Mouse (Mus musculus): ENCODE data around the gene Klf13. TPM values are rescaled to one million over a fixed set of nuclear protein-coding genes. Genes with fewer than 3 reads are reported as not detected.

Klf13 gene
- total RNA-seq, 2 experiments from 2014 or later: 46.9 to 60.1 TPM

DNA sequence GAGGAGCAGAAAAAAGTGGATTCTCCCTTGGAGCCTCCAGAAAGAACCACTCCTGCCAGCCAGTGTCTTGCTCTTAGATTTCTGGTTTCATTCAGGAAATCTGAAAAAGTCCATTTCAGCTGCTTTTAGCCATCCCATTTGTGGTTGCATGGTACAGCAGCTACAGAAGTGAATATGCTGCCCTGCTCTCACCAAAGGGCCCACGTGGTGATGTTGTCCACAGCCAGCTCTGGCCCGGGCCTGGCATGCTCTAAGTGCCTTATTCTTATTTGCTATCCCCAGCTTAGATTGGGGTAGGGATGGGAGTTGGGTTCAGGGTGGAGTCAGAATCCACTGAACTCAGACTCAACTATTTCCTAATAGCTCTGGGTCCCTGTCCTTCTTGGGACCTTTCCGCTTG, 43.5 kb downstream of the Klf13 start:
- no peak for ATAC-seq (replicated peaks; ENCODE audit: low FRiP score, poor library complexity, severe bottlenecking)

DNA sequence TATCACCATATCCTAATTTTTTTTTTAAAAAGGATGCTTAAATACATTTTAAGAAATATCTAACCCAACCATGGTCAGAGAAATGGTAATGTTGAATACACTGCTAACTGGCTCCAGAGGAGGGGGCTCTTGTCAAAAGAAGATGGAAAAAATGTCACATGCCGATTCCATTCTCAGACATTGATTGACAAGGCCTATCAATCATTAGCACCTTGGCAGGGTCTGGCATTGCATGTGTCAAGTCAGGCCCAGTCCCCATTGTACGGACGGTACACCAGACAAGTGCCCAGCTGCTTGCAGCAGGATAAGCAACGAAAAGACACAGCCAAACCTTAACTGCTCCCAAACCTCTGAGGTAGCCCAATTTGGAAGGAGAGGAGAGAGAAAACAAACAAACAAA, 44.1 kb downstream of the Klf13 start:
- no peak for ATAC-seq (replicated peaks; ENCODE audit: low FRiP score, poor library complexity, severe bottlenecking)

DNA sequence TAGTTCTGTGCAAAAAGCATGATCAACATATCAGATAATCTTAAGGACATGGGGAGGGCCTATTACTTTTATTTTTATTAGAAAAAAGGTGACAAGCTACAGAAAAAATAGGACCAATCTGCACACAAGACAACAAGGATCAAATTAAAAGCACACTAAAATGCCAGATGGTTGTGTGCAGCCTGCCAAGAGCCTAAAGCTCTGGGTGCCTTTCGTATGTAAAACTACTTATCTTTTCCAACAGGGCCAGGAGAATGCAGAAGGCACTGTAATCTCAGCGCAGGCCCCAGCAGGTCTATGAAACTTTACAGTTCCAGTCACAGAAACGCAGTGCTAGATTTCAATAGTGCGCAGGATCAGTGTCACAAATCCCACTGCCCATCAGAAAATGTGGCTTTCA, 45.0 kb downstream of the Klf13 start:
- ATAC-seq (replicated peaks; ENCODE audit: low FRiP score, poor library complexity, severe bottlenecking): no peak

DNA sequence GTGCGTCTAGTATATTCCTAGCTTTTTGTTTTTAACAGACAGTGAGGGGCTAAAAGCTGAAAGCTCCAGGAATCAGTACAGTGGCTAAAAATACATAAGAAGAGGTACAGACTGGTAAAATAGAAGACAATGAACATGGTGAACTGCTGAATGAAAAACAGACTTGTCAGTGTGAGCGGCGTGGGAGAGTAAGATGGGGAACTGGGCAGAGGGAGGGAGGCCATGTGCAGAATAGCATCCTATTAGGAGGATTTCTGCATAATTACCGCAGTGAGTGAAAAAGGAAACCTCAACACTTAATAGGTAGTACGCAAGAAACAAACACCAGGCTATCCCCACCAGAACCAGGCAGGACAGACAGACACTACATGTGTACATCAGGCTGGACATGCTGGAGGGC, 45.5 kb downstream of the Klf13 start:
- ATAC-seq (replicated peaks; ENCODE audit: low FRiP score, poor library complexity, severe bottlenecking): no peak

DNA sequence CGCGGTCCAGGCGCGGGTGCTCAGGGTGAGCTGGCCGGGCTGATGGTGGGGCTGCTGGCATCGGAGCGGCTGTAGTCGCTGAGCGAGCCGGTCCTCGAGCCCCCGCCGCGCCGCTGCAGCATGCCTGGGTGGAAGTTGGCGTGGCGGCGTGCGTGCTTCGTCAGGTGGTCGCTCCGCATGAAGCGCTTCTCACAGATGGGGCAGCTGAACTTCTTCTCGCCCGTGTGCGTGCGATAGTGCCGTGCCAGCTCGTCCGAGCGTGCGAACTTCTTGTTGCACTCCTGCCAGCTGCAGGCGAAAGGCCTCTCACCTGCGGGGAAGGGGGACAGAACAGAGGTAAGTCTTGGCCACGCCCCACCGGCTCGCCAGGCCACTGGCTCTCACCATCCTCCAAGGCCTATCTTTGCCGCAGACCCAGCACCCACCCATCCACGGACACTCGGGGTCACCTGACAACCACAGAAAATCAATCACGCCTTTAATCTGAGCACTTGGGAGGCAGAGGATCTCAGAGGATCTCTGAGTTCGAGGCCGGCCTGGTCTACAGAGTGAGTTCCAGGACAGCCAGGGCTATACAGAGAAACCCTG, 47.1 kb downstream of the Klf13 start:
- no peak for ATAC-seq (replicated peaks; ENCODE audit: low FRiP score, poor library complexity, severe bottlenecking)

DNA sequence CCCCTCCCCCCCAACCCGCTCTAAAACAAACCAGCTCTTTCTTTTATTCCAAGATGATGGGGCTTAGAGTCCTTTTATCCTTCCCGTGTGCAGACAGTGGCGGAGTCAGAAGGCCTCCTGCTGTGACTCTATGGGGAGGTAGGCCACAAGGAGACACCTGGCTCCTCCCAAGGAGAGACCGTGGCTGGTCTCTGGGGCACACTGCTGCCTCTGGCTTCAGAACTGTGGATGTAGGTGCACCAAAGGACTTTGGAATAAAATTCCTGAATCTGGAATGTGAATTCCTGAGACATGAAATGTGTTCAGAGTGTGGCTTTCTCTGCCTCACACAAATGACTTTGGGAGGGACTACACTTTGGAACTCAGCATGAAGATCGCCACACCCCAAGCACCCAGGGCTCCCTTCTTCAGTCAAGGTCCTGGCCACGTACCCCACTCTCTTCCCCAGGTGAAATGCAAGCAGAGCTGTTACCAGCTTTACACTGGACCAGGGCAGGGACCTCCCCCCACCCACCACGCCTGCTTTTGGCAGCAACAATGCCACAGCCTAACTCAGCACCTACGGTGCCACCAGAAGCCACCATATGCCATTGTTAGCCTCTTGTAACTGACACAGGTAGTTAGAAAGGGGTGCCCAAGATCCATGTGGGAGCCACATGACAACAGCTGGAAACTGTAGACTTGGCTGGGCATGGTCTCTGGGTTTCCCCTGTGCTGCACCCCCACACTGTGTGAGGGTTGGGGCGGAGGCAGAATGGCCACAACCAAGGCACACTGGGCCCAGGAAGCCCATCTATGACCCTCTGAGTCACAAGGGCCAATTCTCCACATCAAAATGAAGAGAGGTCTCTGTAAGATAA, 49.4 kb downstream of the Klf13 start:
- ATAC-seq (replicated peaks; ENCODE audit: low FRiP score, poor library complexity, severe bottlenecking): no peak

DNA sequence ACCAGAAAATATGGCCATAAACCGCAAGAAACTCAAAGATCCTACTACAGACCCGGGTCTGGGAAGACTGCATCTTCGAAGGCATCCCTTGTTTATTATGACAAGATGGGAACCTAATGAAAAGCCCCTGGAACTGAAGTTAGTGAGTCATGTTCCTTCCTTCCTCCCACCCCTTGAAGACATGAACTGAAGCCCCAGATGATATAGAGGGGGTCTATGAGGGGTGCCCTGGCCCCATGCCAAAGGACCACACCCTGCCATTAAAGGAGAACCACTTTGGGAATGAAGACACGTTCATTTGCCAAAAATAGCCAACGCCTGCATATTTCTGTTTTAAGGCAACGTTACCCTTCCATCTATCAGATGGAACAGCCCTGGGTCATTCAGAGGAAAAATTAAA, 50.0 kb downstream of the Klf13 start:
- ATAC-seq (replicated peaks; ENCODE audit: low FRiP score, poor library complexity, severe bottlenecking): no peak

DNA sequence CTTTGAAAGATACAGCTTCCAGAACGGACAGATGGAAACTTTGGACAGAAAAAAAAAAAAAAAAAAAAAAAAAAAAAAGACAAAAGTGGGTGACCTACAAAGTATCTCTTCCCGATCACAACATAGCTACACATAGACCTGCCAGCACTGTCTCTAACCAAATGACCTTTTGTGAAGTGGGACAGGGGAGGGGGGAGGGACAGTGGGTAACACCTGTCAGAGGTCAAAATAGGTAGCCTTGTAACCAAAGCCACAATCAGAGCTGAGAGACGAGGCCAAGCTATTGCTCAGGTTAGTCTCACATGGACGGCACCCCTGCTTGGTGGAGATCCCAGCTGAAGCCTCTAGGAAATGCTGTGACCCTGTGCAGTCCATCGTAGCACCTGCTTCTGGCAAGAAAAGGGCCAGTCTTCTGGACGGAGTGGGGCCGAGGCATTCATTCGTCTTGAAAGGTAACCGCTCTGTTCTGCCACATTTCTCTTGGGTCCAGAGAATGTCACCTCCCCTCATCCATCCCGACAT, 51.1 kb downstream of the Klf13 start:
- ATAC-seq (replicated peaks; ENCODE audit: low FRiP score, poor library complexity, severe bottlenecking): no peak

DNA sequence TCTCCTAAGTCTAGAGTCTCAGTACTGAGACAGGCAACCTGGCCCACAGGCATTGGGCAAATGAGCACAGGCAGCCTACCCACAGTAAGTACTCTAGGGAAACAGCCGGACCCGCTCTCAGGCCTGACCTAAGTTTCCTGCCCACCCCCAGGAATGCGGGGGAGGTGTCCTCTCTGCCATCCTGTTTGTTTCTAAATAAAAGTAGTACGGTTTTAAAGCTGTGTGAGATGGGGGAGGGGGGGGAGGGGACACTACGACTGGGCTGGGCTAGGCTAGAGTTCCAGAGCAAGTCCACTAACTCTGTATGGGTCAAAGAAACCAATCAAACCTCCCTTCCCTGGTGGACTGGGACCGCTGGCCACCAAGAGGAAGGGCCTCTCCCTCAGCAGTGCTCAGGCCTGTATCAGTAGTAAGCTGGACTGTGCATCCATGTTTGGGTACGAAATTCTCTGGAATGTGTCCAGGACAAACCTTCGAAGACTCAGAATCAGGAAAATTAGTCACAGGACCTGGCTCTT, 51.6 kb downstream of the Klf13 start:
- ATAC-seq (replicated peaks; ENCODE audit: low FRiP score, poor library complexity, severe bottlenecking): no peak

DNA sequence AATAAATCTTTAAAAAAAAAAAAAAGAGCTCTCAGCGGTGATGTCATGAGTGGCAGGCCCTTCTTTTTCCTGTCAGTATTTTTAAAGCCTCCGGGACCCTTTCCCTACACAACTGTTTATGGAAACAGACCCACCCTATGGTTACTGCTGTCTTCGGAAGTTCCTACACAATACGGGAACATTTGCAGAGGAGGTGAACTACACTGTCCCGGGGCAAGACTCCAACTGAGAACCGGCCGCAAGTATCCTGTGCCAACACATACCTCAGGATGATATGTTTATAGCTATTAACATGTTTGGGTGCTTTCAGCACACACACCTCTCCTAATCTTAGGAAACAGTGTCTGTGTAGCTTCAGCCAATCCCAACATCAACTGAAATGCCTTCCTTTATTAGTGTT, 53.7 kb downstream of the Klf13 start:
- ATAC-seq (replicated peaks; ENCODE audit: low FRiP score, poor library complexity, severe bottlenecking): no peak

DNA sequence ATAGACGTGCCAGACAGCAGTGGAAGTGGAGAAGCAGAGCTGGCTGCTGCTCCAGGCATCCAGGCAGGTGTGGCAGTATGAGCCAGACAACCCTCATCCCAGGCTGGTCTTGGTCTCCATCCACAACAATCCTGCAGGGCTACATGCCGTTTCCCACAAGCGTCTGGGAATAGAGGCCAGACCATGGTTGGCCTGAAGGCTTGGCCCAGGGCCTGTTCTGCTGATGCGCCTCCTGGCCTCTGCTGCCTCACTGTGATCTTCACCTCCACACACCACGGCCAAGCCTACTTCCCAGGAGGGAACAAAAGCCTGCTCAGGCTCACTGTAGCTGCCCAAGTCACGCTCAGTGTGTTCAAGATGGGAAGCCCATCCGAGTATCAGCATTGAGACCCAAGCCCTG, 56.0 kb downstream of the Klf13 start:
- ATAC-seq (replicated peaks; ENCODE audit: low FRiP score, poor library complexity, severe bottlenecking): no peak

DNA sequence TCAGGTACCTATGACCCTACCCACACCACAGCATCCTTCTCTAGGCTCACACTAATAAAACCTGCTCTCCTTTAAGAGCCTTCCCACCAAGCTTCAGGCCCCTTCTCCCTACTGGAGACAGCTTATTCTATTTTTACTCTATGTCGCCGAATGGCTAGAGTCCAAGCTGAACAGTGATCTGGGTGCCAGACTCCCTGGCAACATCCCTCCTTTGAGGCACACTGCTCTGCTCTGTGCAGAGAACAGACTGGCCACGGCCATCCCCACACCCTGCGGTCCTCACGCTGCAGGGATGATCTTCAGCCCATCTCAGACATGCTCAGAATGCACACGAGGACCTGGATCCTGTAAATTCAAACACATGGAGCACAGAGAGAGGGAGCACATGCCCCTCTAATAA, 59.1 kb downstream of the Klf13 start:
- no peak for ATAC-seq (replicated peaks; ENCODE audit: low FRiP score, poor library complexity, severe bottlenecking)

DNA sequence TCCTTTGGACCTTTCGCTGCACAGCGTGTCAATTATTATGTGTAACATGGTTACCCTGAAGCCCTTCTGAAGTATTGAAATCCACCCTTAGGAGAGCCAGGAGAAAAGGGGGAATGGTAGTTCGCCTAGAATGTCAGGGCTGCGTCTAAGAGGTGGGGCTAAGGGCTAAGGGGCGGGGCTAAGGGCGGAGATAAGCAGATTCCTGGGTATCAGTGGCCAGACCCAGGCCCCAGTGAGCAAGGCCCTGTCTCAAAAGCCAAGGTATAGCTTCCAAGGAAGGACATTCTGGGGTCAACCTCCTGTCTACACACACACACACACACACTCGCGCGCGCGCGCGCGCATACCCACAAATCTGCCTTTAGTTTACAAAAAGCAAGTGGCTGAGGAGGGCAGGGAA, 61.1 kb downstream of the Klf13 start:
- no peak for ATAC-seq (replicated peaks; ENCODE audit: low FRiP score, poor library complexity, severe bottlenecking)

DNA sequence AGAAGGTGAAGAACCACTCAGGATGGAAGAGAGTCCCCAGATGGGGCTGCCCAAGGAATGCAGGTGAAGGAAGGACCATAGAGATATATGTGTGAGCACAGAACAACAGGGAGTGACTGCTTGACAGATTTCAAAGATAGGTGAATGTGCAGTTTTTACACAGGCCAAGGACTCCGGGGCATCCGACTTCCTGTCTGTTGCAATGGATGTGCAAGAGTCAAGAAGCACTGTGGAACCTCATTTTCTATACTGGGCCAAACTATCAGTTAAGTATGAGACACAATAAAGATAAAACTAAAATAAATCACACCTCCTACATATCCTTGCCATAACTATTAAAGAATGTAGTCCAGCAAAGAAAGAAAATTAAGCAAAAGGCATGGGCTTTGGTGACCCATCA, 62.1 kb downstream of the Klf13 start:
- no peak for ATAC-seq (replicated peaks; ENCODE audit: low FRiP score, poor library complexity, severe bottlenecking)

DNA sequence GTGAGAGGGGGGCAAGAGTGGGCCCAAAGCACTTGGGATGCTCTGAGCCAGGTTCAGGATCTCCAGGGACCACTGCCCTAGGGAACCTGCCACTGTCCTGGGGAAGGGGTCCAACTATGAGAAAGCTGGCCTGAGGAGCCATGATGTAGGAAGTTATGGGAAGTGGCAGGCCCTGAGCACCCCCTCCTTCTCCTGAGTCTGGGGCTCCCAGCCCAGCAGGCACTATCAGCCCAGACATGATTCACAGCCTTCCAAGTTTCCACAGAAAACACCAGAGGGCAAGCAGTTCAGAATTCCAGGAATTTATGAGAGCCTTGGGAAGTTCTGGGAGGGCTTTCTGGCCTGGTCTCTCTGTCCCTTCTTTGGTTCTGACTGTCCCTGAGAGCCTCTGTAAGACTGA, 63.0 kb downstream of the Klf13 start:
- ATAC-seq (replicated peaks; ENCODE audit: low FRiP score, poor library complexity, severe bottlenecking): no peak

DNA sequence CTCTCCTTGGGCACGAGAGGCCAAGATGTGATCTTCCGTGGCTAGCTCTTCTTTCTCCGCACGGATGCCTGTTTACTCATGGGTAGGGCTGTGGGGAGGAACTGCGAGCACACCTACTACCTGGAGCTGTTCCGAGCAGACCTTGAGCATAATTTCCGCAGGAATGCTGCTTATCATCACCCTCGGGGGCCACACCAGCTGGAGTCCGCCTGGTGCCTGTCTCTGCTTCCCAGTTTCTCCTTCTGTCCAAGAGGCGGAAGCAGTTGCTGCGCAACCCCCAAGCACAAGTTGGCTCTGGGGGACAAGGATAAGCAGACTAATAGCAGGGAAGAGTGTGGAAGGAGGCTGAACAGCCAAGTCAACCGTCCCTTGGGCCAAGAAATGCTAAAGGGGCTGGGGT, 64.8 kb downstream of the Klf13 start:
- no peak for ATAC-seq (replicated peaks; ENCODE audit: low FRiP score, poor library complexity, severe bottlenecking)

DNA sequence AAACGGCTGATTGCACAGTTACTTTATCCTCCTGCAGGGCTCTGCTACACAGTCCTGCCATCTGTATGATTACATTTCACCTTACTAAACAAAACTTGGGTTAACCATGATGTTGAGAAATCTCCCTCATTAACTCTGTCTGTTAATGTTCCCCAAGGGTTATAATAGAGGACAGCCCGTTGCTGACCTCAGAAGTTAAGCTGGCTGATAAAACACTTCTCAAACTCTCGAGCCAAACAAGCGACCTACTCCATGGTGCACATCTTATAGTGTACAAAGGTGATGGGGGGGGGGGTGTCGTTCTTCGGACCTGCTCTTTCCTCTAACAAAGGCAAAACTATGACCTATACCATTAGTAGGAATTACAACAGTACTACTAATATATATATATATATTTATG, 67.0 kb downstream of the Klf13 start:
- ATAC-seq (replicated peaks; ENCODE audit: low FRiP score, poor library complexity, severe bottlenecking): no peak

DNA sequence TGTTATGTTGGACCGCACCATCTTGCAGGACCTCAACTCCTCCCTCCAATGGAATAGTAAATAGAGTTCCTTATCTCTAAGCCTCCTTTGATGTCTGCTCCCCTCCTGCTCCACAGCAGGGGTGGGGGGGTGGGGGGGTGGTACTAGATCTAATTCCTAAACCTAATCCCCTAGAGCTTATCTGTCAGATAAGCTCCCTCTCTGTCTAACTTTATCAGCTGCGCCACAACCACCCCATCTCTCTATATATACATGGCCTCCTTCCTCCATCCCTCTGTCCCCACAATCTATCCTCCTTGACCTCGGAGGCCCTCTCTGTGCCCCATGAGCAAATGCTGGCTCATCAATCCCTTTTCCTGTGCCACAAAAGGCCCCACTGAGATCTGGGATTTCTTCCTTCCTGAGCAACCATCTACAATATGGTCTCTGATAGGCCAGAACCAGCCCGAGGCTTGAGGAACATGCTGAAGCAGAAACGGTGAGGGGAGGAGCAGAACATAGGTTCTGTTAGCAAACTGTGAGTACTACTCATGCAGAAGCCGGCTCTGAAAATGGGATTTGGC, 70.3 kb downstream of the Klf13 start:
- no peak for ATAC-seq (replicated peaks; ENCODE audit: low FRiP score, poor library complexity, severe bottlenecking)

DNA sequence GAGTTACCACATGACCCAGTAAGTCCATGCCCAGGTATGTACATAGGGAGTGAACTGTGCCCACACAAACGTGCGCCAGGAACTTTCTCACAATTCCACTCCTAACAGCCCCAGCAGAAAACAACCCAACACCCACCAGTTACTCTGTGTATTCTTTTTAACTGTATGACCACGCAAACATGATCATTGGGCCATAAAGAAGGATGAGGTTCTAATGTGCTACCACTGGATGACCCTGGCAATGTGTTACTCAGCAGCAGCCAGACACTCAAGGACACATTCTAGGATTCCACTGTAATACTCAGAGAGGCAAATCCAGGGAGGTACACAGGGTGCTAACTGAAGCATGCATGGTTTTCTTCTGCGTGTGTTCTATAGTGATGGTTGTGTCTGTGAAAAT, 72.8 kb downstream of the Klf13 start:
- ATAC-seq (replicated peaks; ENCODE audit: low FRiP score, poor library complexity, severe bottlenecking): no peak

DNA sequence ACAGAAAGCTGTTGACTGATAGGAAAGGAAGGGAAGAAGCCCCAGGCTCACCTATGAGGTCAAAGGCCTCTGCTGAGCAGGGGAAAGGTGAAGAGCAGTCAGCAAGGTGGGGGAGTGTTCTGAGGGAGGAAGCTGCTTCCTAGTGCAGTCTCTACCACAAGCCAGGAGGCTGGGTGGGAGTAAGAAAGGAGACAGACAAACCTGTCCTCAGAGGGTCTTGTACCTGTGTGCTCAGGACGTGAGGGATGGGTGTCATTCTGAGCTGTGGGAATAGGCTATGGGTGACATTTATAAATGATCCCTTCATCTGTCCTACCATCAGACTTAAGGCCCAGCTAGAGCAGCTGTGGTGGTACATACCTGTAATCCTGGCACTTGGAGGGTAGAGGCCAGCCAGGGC, 75.7 kb downstream of the Klf13 start:
- ATAC-seq (replicated peaks; ENCODE audit: low FRiP score, poor library complexity, severe bottlenecking): no peak

DNA sequence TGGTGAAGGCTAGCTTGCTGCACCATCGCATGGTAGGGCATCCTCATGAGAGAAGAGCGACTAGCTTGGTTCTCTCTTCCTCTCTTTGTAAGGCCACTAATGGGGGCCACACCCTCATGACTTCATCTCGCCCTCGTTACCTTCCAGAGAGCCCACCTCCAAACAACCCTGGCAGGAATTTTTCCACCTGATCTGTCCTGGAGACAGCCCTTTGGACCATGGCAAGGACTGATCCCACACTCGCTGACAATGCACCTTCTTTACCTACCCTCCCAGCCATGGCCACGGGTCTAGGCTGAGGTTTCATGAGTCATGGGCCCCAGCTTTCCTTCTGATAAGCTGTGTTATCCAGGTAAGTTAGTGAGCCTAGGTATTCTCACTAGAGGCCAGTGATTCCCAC, 77.6 kb downstream of the Klf13 start:
- ATAC-seq (replicated peaks; ENCODE audit: low FRiP score, poor library complexity, severe bottlenecking): no peak

Measured in erythroid progenitor cell, adult 5-6 weeks (primary cell).